ENCODE assay signal across 15 mouse cellular contexts in the genomic region with DNA sequence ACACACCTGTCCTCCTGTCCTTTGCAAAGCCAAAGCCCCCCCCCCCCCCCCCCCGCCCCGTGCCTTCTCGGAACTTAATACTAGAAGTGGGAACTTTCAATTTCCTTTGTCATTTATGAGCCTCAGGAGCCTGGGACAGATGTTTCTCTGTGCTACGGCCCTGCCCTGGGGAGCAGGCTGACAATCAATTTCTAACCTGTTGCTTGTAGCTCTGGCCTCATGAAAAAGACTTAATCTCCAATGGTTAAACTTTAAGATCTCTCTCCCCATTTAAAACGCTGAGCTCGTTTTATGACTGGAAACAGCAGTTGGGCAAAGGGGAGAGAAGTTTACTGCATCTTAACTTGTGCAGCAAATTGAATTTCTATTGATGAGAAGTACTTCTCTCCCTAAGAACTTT.
A peak's percentile ranks its signal among the peaks of the same experiment; 100 is the strongest.
DNase-seq lines count a peak whose midpoint lies in the region; ATAC-seq and TF ChIP-seq lines count a peak whose summit lies in the region.
"Had no signal": no experiment of that assay in that cellular context is flagged by ENCODE, and none has a peak within 500 bp of the region (broad histone marks: within the 10 kb centered on the region; RNA-seq: fewer than 3 reads in every experiment).

No protein-coding gene starts in this region.

- H3K9me3 ChIP-seq in forebrain, embryonic 10.5 days, result no peaks in the 10 kb centered on the region
- no peaks in the 10 kb centered on the region for H3K9me3 ChIP-seq in forebrain, postnatal 0 days (ENCODE audit: low read length)
- no peaks in the 10 kb centered on the region for H3K9me3 ChIP-seq in midbrain, embryonic 11.5 days (ENCODE audit: control insufficient read depth, low read length)
- H3K9me3 ChIP-seq in liver, embryonic 11.5 days (ENCODE audit: control insufficient read depth, low read length), result no peaks in the 10 kb centered on the region
- H3K9me3 ChIP-seq in liver, embryonic 12.5 days (replicated peaks), result no peaks in the 10 kb centered on the region
- H3K9me3 ChIP-seq: embryonic facial prominence, embryonic 13.5 days; liver, embryonic 15.5 days had no signal

- no peak for TF ChIP-seq CTCF in brain, embryonic 14.5 days (IDR thresholded peaks at IDR 0.05; ENCODE audit: borderline replicate concordance, extremely low read depth, insufficient read depth, insufficient read length)
- no peak for TF ChIP-seq CTCF in forebrain, postnatal 0 days (IDR thresholded peaks at IDR 0.05; ENCODE audit: low read depth)

- no peaks in the 10 kb centered on the region for H3K36me3 ChIP-seq in forebrain, embryonic 10.5 days (replicated peaks)
- no peaks in the 10 kb centered on the region for H3K36me3 ChIP-seq in forebrain, postnatal 0 days (ENCODE audit: insufficient read depth)
- H3K36me3 ChIP-seq in midbrain, embryonic 11.5 days (ENCODE audit: control insufficient read depth, insufficient read depth, low read length), result no peaks in the 10 kb centered on the region
- no peaks in the 10 kb centered on the region for H3K36me3 ChIP-seq in liver, embryonic 11.5 days (ENCODE audit: control insufficient read depth, insufficient read depth, low read length)
- no peaks in the 10 kb centered on the region for H3K36me3 ChIP-seq in liver, embryonic 12.5 days
- H3K36me3 ChIP-seq: embryonic facial prominence, embryonic 13.5 days; liver, embryonic 15.5 days had no signal

- peak; percentile 72 for DNase-seq in brain, embryonic 14.5 days (ENCODE audit: low read depth)
- DNase-seq in forebrain, embryonic 10.5 days (ENCODE audit: extremely low spot score, low spot score), result no peak
- no peak for DNase-seq in forebrain, postnatal 0 days
- no peak for DNase-seq in midbrain, embryonic 11.5 days (ENCODE audit: low spot score, missing footprints)
- no peak for DNase-seq in frontal cortex, postnatal 36 days (ENCODE audit: low spot score in 2 of 2)
- DNase-seq in liver, embryonic 11.5 days (ENCODE audit: low spot score), result no peak
- DNase-seq: adrenal gland, adult 8-10 months; kidney, adult 11 months; spleen, adult 18-20 months had no signal

- H3K9ac ChIP-seq in forebrain, postnatal 0 days, result no peak overlapping the region
- H3K9ac ChIP-seq in midbrain, embryonic 11.5 days (ENCODE audit: low read length), result no peak overlapping the region
- H3K9ac ChIP-seq in liver, embryonic 11.5 days (ENCODE audit: low read depth, low read length), result no peak overlapping the region
- no peak overlapping the region for H3K9ac ChIP-seq in liver, embryonic 12.5 days
- H3K9ac ChIP-seq: embryonic facial prominence, embryonic 13.5 days; liver, embryonic 15.5 days had no signal

- peaks cover 23% of the 10 kb centered on the region for H3K4me1 ChIP-seq in forebrain, embryonic 10.5 days
- peaks cover 8% of the 10 kb centered on the region for H3K4me1 ChIP-seq in forebrain, postnatal 0 days (ENCODE audit: insufficient read depth)
- H3K4me1 ChIP-seq in midbrain, embryonic 11.5 days (ENCODE audit: control insufficient read depth, insufficient read depth, low read length), result peaks cover 10% of the 10 kb centered on the region
- H3K4me1 ChIP-seq in liver, embryonic 11.5 days (replicated peaks; ENCODE audit: control insufficient read depth, insufficient read depth, low read length), result no peaks in the 10 kb centered on the region
- H3K4me1 ChIP-seq in liver, embryonic 12.5 days, result no peaks in the 10 kb centered on the region
- H3K4me1 ChIP-seq: liver, embryonic 15.5 days had no signal

- peak overlapping the region; percentile 77 for H3K27ac ChIP-seq in forebrain, embryonic 10.5 days
- H3K27ac ChIP-seq in forebrain, postnatal 0 days (ENCODE audit: low read depth, low read length), result peak overlapping the region; percentile 46; the same call in 1 of the 2 replicates
- no peak overlapping the region for H3K27ac ChIP-seq in midbrain, embryonic 11.5 days (ENCODE audit: low read depth, low read length)
- H3K27ac ChIP-seq in liver, embryonic 11.5 days (ENCODE audit: low read depth, low read length), result no peak overlapping the region
- no peak overlapping the region for H3K27ac ChIP-seq in liver, embryonic 12.5 days
- H3K27ac ChIP-seq: embryonic facial prominence, embryonic 13.5 days; kidney, postnatal 0 days; liver, embryonic 15.5 days had no signal

- no peaks in the 10 kb centered on the region for H3K27me3 ChIP-seq in forebrain, embryonic 10.5 days (ENCODE audit: poor library complexity, severe bottlenecking)
- H3K27me3 ChIP-seq in forebrain, postnatal 0 days (ENCODE audit: insufficient read depth, low read length), result no peaks in the 10 kb centered on the region
- H3K27me3 ChIP-seq in midbrain, embryonic 11.5 days (ENCODE audit: control insufficient read depth, insufficient read depth, low read length), result no peaks in the 10 kb centered on the region
- H3K27me3 ChIP-seq in liver, embryonic 11.5 days (replicated peaks; ENCODE audit: control insufficient read depth, insufficient read depth, low read length), result no peaks in the 10 kb centered on the region
- no peaks in the 10 kb centered on the region for H3K27me3 ChIP-seq in liver, embryonic 12.5 days (replicated peaks)
- H3K27me3 ChIP-seq: embryonic facial prominence, embryonic 13.5 days; liver, embryonic 15.5 days had no signal

- no peak overlapping the region for H3K4me2 ChIP-seq in forebrain, postnatal 0 days (ENCODE audit: low read depth)
- H3K4me2 ChIP-seq in midbrain, embryonic 11.5 days, result no peak overlapping the region
- H3K4me2 ChIP-seq in liver, embryonic 11.5 days, result no peak overlapping the region
- no peak overlapping the region for H3K4me2 ChIP-seq in liver, embryonic 12.5 days
- H3K4me2 ChIP-seq: embryonic facial prominence, embryonic 13.5 days; heart, embryonic 11.5 days; liver, embryonic 15.5 days had no signal

- no peak overlapping the region for H3K4me3 ChIP-seq in forebrain, embryonic 10.5 days
- H3K4me3 ChIP-seq in forebrain, postnatal 0 days (ENCODE audit: low read depth, low read length), result no peak overlapping the region
- H3K4me3 ChIP-seq in midbrain, embryonic 11.5 days (ENCODE audit: low read depth, low read length), result no peak overlapping the region
- no peak overlapping the region for H3K4me3 ChIP-seq in liver, embryonic 11.5 days (ENCODE audit: low read depth, low read length)
- no peak overlapping the region for H3K4me3 ChIP-seq in liver, embryonic 12.5 days
- H3K4me3 ChIP-seq: embryonic facial prominence, embryonic 13.5 days; liver, embryonic 15.5 days had no signal

- TF ChIP-seq POLR2A in brain, embryonic 14.5 days (IDR thresholded peaks at IDR 0.05; ENCODE audit: borderline replicate concordance, extremely low read depth, insufficient read depth, insufficient read length, poor library complexity, severe bottlenecking), result no peak

- 22% methylated on average over 6 of the region's 6 CpGs for WGBS in forebrain, embryonic 10.5 days
- WGBS in forebrain, postnatal 0 days, result 4% methylated on average over 6 of the region's 6 CpGs
- 19% methylated on average over 6 of the region's 6 CpGs for WGBS in midbrain, embryonic 11.5 days
- 40% methylated on average over 6 of the region's 6 CpGs for WGBS in liver, embryonic 11.5 days
- 40% methylated on average over 6 of the region's 6 CpGs for WGBS in liver, embryonic 12.5 days (ENCODE audit: insufficient replicate concordance)

- no peak for ATAC-seq in forebrain, postnatal 0 days
- peak; percentile 68 for ATAC-seq in midbrain, embryonic 11.5 days (ENCODE audit: low FRiP score)
- ATAC-seq in erythroblast, adult 5-6 weeks (replicated peaks; ENCODE audit: low FRiP score, poor library complexity, severe bottlenecking), result no peak
- ATAC-seq in liver, embryonic 11.5 days (replicated peaks; ENCODE audit: low FRiP score), result no peak
- ATAC-seq in liver, embryonic 12.5 days, result no peak

Comparison
In these comparisons a context has a peak if more than half of its experiments do, and no peak if none do; other contexts are left out.
1. H3K27ac ChIP-seq: peak in forebrain, embryonic 10.5 days (single experiment) and forebrain, postnatal 0 days (single experiment); none in midbrain, embryonic 11.5 days (single experiment), liver, embryonic 11.5 days (single experiment) and liver, embryonic 12.5 days (single experiment).